Mouse (Mus musculus) testis, adult 10 weeks (tissue): ENCODE data around the gene Olfr648. TPM values are rescaled to one million over a fixed set of nuclear protein-coding genes. Genes with fewer than 3 reads are reported as not detected.

Experiments
- polyA plus RNA-seq: library from polyadenylated mRNA; stranded (reverse); fragments of 350-450 nt; fragmentation: Illumina TruSeq; extraction: RNeasy Lipid Tissue Mini Kit (QIAGEN cat#74804); gene quantifications from one replicate; pipeline ENCODE4 v1.2.3, GENCODE M21; 2014; ENCODE audit warnings: low read depth, low replicate concordance

Gene Olfr648
- polyA plus RNA-seq = 0.17 TPM

DNA sequence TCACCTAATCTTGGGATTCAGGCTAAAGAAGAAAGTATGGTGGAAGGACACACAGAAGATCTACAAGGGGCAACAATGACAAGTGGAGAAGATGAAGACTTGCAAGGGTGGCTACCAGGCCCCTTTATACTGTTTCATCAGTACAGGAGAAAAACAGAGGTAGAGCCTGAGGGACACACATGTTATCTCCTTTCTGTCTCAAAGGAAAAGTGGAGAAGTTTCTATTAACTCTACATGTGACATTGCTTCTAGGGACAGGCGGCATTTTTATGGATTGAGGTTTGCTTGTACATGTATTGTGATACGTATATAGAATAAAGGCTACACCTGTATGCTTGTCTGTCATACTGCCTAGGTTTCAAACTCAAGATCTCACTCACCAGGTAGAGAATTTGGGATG, at the start of gene Olfr648:
Olfr648 (minus strand) TSS at position 101 of the 400 bp plus-strand sequence.

GRCm38 (mm10) chr7:104218701-104219569, 35.7 kb upstream of the Olfr648 start, which contains the start of gene Trim6:
Gene Trim6, plus strand, starts transcription at chr7:104218793.

GRCm38 (mm10) chr7:104195885-104196284, 12.7 kb upstream of the Olfr648 start, which contains the start of gene Olfr649:
Gene Olfr649, minus strand, starts transcription at chr7:104195985.

GRCm38 (mm10) chr7:104150456-104150855, 32.7 kb downstream of the Olfr648 start, which contains the start of gene Ubqlnl:
Gene Ubqlnl, minus strand, starts transcription at chr7:104150556.

DNA sequence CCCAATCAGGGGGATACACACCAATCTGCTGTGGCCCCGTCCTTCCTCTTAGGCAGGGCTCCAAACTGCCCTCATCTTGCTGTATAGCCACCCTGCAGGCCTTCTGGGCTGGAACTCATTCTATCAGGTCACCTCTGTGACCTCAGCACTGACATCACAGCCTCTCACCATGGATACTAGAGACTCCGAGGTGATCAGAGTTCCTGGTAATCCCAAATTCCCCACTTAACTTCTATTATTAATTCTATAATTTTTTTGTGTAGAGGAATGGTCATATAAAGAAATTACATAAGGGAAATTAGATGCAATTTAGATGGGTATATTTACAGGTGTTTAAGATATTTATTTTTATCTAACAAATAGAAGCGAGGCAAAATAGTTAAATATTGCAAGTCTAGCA, 40.0 kb downstream of the Olfr648 start, which contains the start of gene Ubqln3:
Ubqln3 (minus strand) TSS at position 101 of the 400 bp plus-strand sequence.

DNA sequence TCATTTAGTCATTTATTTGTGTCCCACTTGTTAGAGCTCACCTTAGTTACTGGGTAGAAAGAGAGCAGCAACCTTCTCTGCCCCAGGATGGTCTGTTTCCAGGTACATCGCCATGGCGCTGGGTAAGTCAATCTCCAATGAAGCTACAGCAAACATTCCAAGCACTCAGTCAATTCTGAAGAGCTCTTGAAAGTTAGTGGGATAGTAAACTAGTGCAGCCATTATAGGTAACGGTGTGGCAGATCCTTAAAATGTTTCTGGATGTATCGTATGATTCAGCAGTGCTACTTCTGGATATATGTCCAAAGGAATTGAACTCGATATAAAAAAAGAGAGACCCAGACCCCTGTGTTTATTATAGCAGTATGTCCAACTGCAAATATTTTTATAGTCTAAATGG, 45.9 kb downstream of the Olfr648 start, which contains the start of gene Olfr643:
Olfr643 (minus strand) TSS at position 101 of the 400 bp plus-strand sequence.

GRCm38 (mm10) chr7:104129726-104130125, 53.5 kb downstream of the Olfr648 start, which contains the start of gene Ubqln5:
Gene Ubqln5, minus strand, starts transcription at chr7:104129826.

Other genes with a start within 250 kb of the Olfr648 start
- gene Olfr632, start 249.0 kb downstream of the Olfr648 start, polyA plus RNA-seq = not detected
- not detected for gene Olfr633, start 239.0 kb downstream of the Olfr648 start, polyA plus RNA-seq
- gene Olfr635, start 212.2 kb downstream of the Olfr648 start, polyA plus RNA-seq = 0.03 TPM
- gene Olfr638, start 184.6 kb downstream of the Olfr648 start, polyA plus RNA-seq = not detected
- gene Olfr639, start 166.1 kb downstream of the Olfr648 start, polyA plus RNA-seq = 0.07 TPM
- gene Olfr640, start 157.8 kb downstream of the Olfr648 start, polyA plus RNA-seq = not detected
- not detected for gene Olfr641, start 147.9 kb downstream of the Olfr648 start, polyA plus RNA-seq
- 0.13 TPM for gene Olfr642, start 130.7 kb downstream of the Olfr648 start, polyA plus RNA-seq
- gene 4930516K23Rik, start 121.9 kb downstream of the Olfr648 start, polyA plus RNA-seq = 0.67 TPM
- not detected for gene Olfr644, start 111.5 kb downstream of the Olfr648 start, polyA plus RNA-seq
- 0.07 TPM for gene Olfr645, start 97.9 kb downstream of the Olfr648 start, polyA plus RNA-seq
- not detected for gene Olfr646, start 78.5 kb downstream of the Olfr648 start, polyA plus RNA-seq
- 11.9 TPM for gene Ubqln5, start 53.6 kb downstream of the Olfr648 start, polyA plus RNA-seq
- 0.60 TPM for gene Olfr643, start 46.0 kb downstream of the Olfr648 start, polyA plus RNA-seq
- gene Ubqln3, start 40.1 kb downstream of the Olfr648 start, polyA plus RNA-seq = 409 TPM
- gene Ubqlnl, start 32.8 kb downstream of the Olfr648 start, polyA plus RNA-seq = 353 TPM
- not detected for gene Olfm5, start 18.6 kb downstream of the Olfr648 start, polyA plus RNA-seq
- not detected for gene Olfr649, start 12.6 kb upstream of the Olfr648 start, polyA plus RNA-seq
- 4.9 TPM for gene Trim6, start 35.4 kb upstream of the Olfr648 start, polyA plus RNA-seq
- 2.3 TPM for gene Trim34a, start 61.1 kb upstream of the Olfr648 start, polyA plus RNA-seq
- 0.57 TPM for gene Trim5, start 104.7 kb upstream of the Olfr648 start, polyA plus RNA-seq
- 5.9 TPM for gene Trim12a, start 132.1 kb upstream of the Olfr648 start, polyA plus RNA-seq
- gene Trim34b, start 146.1 kb upstream of the Olfr648 start, polyA plus RNA-seq = 0.24 TPM
- gene Trim12c, start 170.0 kb upstream of the Olfr648 start, polyA plus RNA-seq = 3.5 TPM
- 0.29 TPM for gene Trim30b, start 186.5 kb upstream of the Olfr648 start, polyA plus RNA-seq
- gene Trim30c, start 217.4 kb upstream of the Olfr648 start, polyA plus RNA-seq = not detected